Mouse (Mus musculus) left cerebral cortex, adult 2 months (tissue): ENCODE results near the gene Btbd9. TPM values are rescaled to one million over a fixed set of nuclear protein-coding genes. Genes with fewer than 3 reads are reported as not detected.

ENCODE experiments used
- DNase-seq, 2 experiments: peaks; one replicate each; pipeline ENCODE4 v3.0.0; 2021 to 2022; ENCODE audit warnings: low spot score in 2 of 2, mixed read lengths in 1 of 2; ENCODE audit errors: extremely low spot score in 1 of 2
- H3K27ac ChIP-seq: fragments of 200-600 bp; 2 replicates; pipeline ENCODE4 v1.8.1; 2022
- H3K4me3 ChIP-seq: fragments of 200-600 bp; 2 replicates; pipeline ENCODE4 v1.8.1; 2022
- CTCF ChIP-seq: fragments of 200-600 bp; IDR thresholded peaks from 2 replicates; pipeline ENCODE4 v1.8.1; 2022; ENCODE audit warnings: antibody characterized with exemption, mild to moderate bottlenecking, moderate library complexity
- intact Hi-C: fragments of 180-260 bp; cut with DNase I; formaldehyde crosslinking; loops from one replicate; pipeline ENCODE4 v1.15.1; 2025
- total RNA-seq, 2 experiments: library from RNA; stranded (reverse); gene quantifications; 2 replicates each; pipeline ENCODE4 v1.2.3; 2021

Btbd9 gene
- total RNA-seq, 2 experiments from 2014 or later, result 102 to 104 TPM

GRCm38 (mm10) chr17:30195591-30196183, 380.6 kb downstream of the Btbd9 start:
- H3K27ac ChIP-seq, result peak overlapping the region; percentile 57; the same call in 1 of the 2 replicates
- peak; percentile 10 to 12 for DNase-seq
- intact Hi-C loops, result loop anchor here (5.0 kb wide), 3 partner anchors 83 to 218 kb away; no protein-coding TSS in a partner anchor
- no peak for TF ChIP-seq CTCF
- H3K4me3 ChIP-seq, result no peak overlapping the region

- intact Hi-C loops, result loop anchor here (5.0 kb wide), 3 partner anchors 83 to 218 kb away; no protein-coding TSS in a partner anchor
- Histone ChIP-seq H3K4me3 (no peak overlapping the region), H3K27ac (peak overlapping the region; percentile 57)
- TF ChIP-seq CTCF, result peak; percentile 29
- peak; percentile 8 to 11 for DNase-seq
Observed at GRCm38 (mm10) chr17:30194629-30195445, 381.5 kb downstream of the Btbd9 start.

- Histone ChIP-seq H3K4me3 (no peak overlapping the region), H3K27ac (peak overlapping the region; percentile 57; the same call in 1 of the 2 replicates)
- intact Hi-C loops, result no loop called here
- peak; percentile 7 to 10 for DNase-seq
- TF ChIP-seq CTCF, result no peak
Observed at GRCm38 (mm10) chr17:30194091-30194490, 382.2 kb downstream of the Btbd9 start.

- no peak for TF ChIP-seq CTCF
- DNase-seq, result no peak
- H3K27ac ChIP-seq, result peak overlapping the region; percentile 12; the same call in 1 of the 2 replicates
- intact Hi-C loops, result no loop called here
- H3K4me3 ChIP-seq, result no peak overlapping the region
Observed at GRCm38 (mm10) chr17:30193615-30194014, 382.7 kb downstream of the Btbd9 start.

- Histone ChIP-seq H3K4me3 (no peak overlapping the region), H3K27ac (no peak overlapping the region)
- peak; percentile 19 to 20 for DNase-seq
- TF ChIP-seq CTCF, result no peak
- intact Hi-C loops, result no loop called here
Observed at GRCm38 (mm10) chr17:30192416-30193005, 383.8 kb downstream of the Btbd9 start.

- DNase-seq, result no peak
- intact Hi-C loops, result no loop called here
- Histone ChIP-seq H3K4me3 (no peak overlapping the region), H3K27ac (no peak overlapping the region)
- TF ChIP-seq CTCF, result no peak
Observed at GRCm38 (mm10) chr17:30191097-30191640, 385.1 kb downstream of the Btbd9 start.

- H3K4me3 ChIP-seq, result no peak overlapping the region
- H3K27ac ChIP-seq, result peak overlapping the region; percentile 69
- DNase-seq, result peak; percentile 47 to 49
- intact Hi-C loops, result loop anchor here (5.0 kb wide), 2 partner anchors 66 to 301 kb away; no protein-coding TSS in a partner anchor
- no peak for TF ChIP-seq CTCF
Observed at GRCm38 (mm10) chr17:30188031-30188981, 388.0 kb downstream of the Btbd9 start.

GRCm38 (mm10) chr17:30187581-30187980, 388.7 kb downstream of the Btbd9 start:
- TF ChIP-seq CTCF, result no peak
- no peak overlapping the region for H3K4me3 ChIP-seq
- peak overlapping the region; percentile 69 for H3K27ac ChIP-seq
- intact Hi-C loops, result loop anchor here (5.0 kb wide), 2 partner anchors 65 to 300 kb away; no protein-coding TSS in a partner anchor
- no peak for DNase-seq

GRCm38 (mm10) chr17:30187154-30187553, 389.1 kb downstream of the Btbd9 start:
- intact Hi-C loops, result loop anchor here (5.0 kb wide), 2 partner anchors 65 to 300 kb away; no protein-coding TSS in a partner anchor
- Histone ChIP-seq H3K27ac (peak overlapping the region; percentile 58; the same call in 1 of the 2 replicates), H3K4me3 (no peak overlapping the region)
- DNase-seq, result no peak
- TF ChIP-seq CTCF, result no peak

- H3K27ac ChIP-seq, result peak overlapping the region; percentile 42; the same call in 1 of the 2 replicates
- H3K4me3 ChIP-seq, result no peak overlapping the region
- intact Hi-C loops, result no loop called here
- no peak for TF ChIP-seq CTCF
- no peak for DNase-seq
Observed at GRCm38 (mm10) chr17:30183561-30183960, 392.7 kb downstream of the Btbd9 start.

GRCm38 (mm10) chr17:30182063-30182462, 394.2 kb downstream of the Btbd9 start:
- no peak for DNase-seq
- Histone ChIP-seq H3K4me3 (no peak overlapping the region), H3K27ac (no peak overlapping the region)
- TF ChIP-seq CTCF, result no peak
- intact Hi-C loops, result no loop called here
